Mouse (Mus musculus) limb, embryonic 10.5 days (tissue): ENCODE measurements around the gene Scand1. TPM values are rescaled to one million over a fixed set of nuclear protein-coding genes. Genes with fewer than 3 reads are reported as not detected.

ENCODE experiments used
- DNase-seq: peaks from one replicate; pipeline ENCODE4 v3.0.0-alpha.2; 2017; ENCODE audit warnings: low spot score
- H3K27ac ChIP-seq: fragments of 300-500 bp; sonication (generic); 2 replicates; pipeline ENCODE4 v1.5.1; 2016; ENCODE audit warnings: mild to moderate bottlenecking
- H3K27me3 ChIP-seq: fragments of 300-500 bp; sonication (generic); 2 replicates; pipeline ENCODE4 v1.6.1; 2016; ENCODE audit warnings: low read depth, mild to moderate bottlenecking; ENCODE audit not compliant: poor library complexity, severe bottlenecking
- H3K36me3 ChIP-seq: fragments of 300-500 bp; sonication (generic); 2 replicates; pipeline ENCODE4 v1.6.1; 2016; ENCODE audit warnings: mild to moderate bottlenecking, moderate library complexity
- H3K4me1 ChIP-seq: fragments of 300-500 bp; sonication (generic); 2 replicates; pipeline ENCODE4 v1.6.1; 2016
- H3K4me3 ChIP-seq: fragments of 300-500 bp; sonication (generic); 2 replicates; pipeline ENCODE4 v1.5.1; 2016; ENCODE audit warnings: mild to moderate bottlenecking, moderate library complexity
- H3K9me3 ChIP-seq: fragments of 300-500 bp; sonication (generic); replicated peaks from 2 replicates; pipeline ENCODE4 v1.6.1; 2016; ENCODE audit warnings: mild to moderate bottlenecking
- WGBS: fragments of 180-500 bp; shearing (Covaris S2); methylation state at CpG from one replicate; pipeline ENCODE4 v1.1.7; 2016; 5-methylcytosine and 5-hydroxymethylcytosine counted together
- microRNA-seq: library from miRNA; unstranded; fragments of <30 nt; microRNA quantifications from one replicate; pipeline ENCODE4, GENCODE M21; 2017
- polyA plus RNA-seq: library from polyadenylated mRNA; unstranded; fragments of >200 nt; fragmentation: Nextera tagmentation; extraction: Ambion mirVana; gene quantifications from 2 replicates; pipeline ENCODE4 v1.2.1, GENCODE M21; 2016

Scand1 gene
- polyA plus RNA-seq, 1 experiment from 2014 or later: 61.0 TPM

GRCm38 (mm10) chr2:156263204-156263893 is 49.2 kb downstream of the Scand1 start:
- no peaks in the 10 kb centered on the region for H3K4me1 ChIP-seq
- no peaks in the 10 kb centered on the region for H3K27me3 ChIP-seq
- no peaks in the 10 kb centered on the region for H3K9me3 ChIP-seq
- no peak overlapping the region for H3K27ac ChIP-seq
- H3K4me3 ChIP-seq: no peak overlapping the region
- WGBS: 94% methylated on average over 4 of the region's 4 CpGs
- peaks cover 75% of the 10 kb centered on the region for H3K36me3 ChIP-seq
- DNase-seq: no peak

Small RNAs within 50 kb of the gene (microRNA-seq; reads per million reads assigned to microRNA genes)
- gene Gm22759: not detected

Other genes with a start within 250 kb of the Scand1 start
- gene Spag4, start 247.5 kb downstream of the Scand1 start, polyA plus RNA-seq: 5.6 and 5.9 TPM in 2 replicates
- gene Cpne1, start 200.7 kb downstream of the Scand1 start, polyA plus RNA-seq: 75.7 and 81.6 TPM in 2 replicates
- gene Rbm12, start 200.7 kb downstream of the Scand1 start, polyA plus RNA-seq: 53.9 and 55.4 TPM in 2 replicates
- 15.9 and 26.5 TPM in 2 replicates for gene Gm28036, start 185.6 kb downstream of the Scand1 start, polyA plus RNA-seq
- gene Romo1, start 168.7 kb downstream of the Scand1 start, polyA plus RNA-seq: 380 and 410 TPM in 2 replicates
- 38.2 and 43.2 TPM in 2 replicates for gene Nfs1, start 168.5 kb downstream of the Scand1 start, polyA plus RNA-seq
- gene Rbm39, start 132.5 kb downstream of the Scand1 start, polyA plus RNA-seq: 469 and 559 TPM in 2 replicates
- gene Phf20, start 116.2 kb downstream of the Scand1 start, polyA plus RNA-seq: 68.1 and 75.5 TPM in 2 replicates
- gene Cnbd2, start 405 bp downstream of the Scand1 start, polyA plus RNA-seq: 2.6 TPM in 2 replicates
- gene Epb41l1, start 108.2 kb upstream of the Scand1 start, polyA plus RNA-seq: 0.46 and 1.1 TPM in 2 replicates
- 50.0 and 53.6 TPM in 2 replicates for gene Aar2, start 234.9 kb upstream of the Scand1 start, polyA plus RNA-seq